Mouse (Mus musculus) monocyte, adult 5-6 weeks (primary cell): ENCODE measurements at regions not wholly inside any gene's neighbourhood (a gene's known extent, or its start where the extent isn't known, plus 50 kb on each side); places are given as distances from the start of the nearest gene placed in this dataset.

Experiments
- ATAC-seq: fragments of 153-309, 156-312 bp; replicated peaks from 2 replicates; pipeline ENCODE4 v1.8.0; 2017; ENCODE audit warnings: mild to moderate bottlenecking; ENCODE audit not compliant: low TSS enrichment, insufficient number of reproducible peaks, severe bottlenecking, poor library complexity, low FRiP score

GRCm38 (mm10) chr11:31745866-31746248 is 74.2 kb upstream of the Bod1 start:
- ATAC-seq, result no peak

- ATAC-seq, result no peak
Measured at GRCm38 (mm10) chr11:31746488-31746887, 74.8 kb upstream of the Bod1 start.

- ATAC-seq, result no peak
Measured at GRCm38 (mm10) chr11:31746939-31747338, 75.3 kb upstream of the Bod1 start.

- no peak for ATAC-seq
Measured at GRCm38 (mm10) chr11:31748275-31748815, 76.7 kb upstream of the Bod1 start.

DNA sequence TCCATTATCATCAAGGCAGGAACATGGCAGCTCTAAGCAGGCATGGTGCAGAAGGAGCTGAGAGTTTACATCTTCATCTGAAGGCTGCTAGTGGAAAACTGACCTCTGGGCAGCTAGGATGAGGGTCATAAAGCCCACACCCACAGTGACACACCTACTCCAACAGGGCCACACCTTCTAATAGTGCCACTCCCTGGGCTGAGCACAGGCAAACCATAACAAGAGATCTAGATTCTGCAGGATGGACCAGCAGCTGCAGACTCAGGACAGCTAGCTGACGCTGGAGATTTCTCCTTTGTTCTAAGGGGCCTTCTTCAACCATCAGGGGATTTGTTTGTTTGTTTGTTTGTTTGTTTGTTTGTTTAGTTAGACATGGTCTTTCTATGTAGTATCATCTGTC is 79.6 kb upstream of the Bod1 start:
- ATAC-seq, result no peak

DNA sequence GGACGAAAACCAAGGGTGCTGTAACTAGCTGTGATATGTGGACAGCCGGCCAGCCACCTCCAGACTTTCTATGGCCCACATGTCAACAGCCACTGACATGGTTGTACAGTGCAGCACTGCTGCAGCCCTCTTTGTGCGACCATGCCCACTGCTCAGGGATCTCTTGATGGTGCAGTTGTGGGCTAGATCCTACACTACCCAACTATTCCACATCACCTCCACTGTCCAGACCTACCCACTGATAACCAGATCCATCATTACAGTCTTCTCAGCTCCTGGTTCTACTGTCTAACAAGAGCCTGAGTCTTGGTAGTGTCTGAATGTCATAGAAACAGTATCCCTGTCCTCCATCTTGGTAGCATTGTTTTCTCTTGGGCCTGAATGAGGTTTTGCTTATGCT is 81.5 kb upstream of the Bod1 start:
- ATAC-seq, result no peak

DNA sequence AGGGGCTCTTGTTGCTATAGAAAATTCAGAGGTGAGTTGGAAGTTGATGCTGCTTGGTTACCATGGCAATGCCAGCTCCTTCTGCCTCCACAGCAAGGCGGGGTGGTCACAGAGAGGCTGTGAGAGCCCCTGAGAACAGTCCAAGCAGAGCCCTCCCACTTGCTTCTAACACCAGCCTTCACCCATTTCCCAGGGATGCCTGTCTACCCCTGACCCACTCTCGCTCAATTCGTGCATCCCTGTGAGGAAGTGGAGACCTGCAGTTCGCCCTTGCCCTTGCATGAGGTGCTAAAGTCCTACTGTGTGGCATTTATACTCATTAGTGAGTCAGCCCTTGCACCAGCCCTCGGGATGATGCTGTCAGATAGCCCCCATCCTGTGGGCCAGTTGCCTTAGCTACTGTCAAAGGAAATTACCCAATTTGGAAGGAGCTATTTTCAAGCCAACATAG is 82.1 kb upstream of the Bod1 start:
- ATAC-seq, result no peak

DNA sequence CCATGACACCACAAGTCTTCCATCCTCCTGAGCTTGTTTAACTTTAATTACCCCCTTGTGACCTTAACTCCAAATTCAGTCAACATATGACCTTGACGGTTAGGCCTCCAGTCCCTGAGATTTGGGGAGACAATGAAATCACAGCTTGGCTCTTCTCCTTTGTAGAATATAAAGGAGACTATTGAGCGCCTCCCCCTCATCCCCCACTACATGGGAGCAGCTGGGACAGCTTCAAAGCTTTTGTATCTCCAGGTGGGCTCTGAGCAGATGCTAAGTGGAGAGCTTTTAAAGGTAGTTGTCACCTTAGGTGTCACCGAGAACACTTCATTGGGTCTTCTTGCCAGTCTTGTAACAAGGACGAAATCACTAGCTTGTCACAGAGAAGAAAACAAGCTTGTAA is 82.7 kb upstream of the Bod1 start:
- no peak for ATAC-seq

GRCm38 (mm10) chr11:31755858-31756257 is 84.2 kb upstream of the Bod1 start:
- ATAC-seq, result no peak

- ATAC-seq, result no peak
Measured at GRCm38 (mm10) chr11:31756355-31757145, 84.9 kb upstream of the Bod1 start.

DNA sequence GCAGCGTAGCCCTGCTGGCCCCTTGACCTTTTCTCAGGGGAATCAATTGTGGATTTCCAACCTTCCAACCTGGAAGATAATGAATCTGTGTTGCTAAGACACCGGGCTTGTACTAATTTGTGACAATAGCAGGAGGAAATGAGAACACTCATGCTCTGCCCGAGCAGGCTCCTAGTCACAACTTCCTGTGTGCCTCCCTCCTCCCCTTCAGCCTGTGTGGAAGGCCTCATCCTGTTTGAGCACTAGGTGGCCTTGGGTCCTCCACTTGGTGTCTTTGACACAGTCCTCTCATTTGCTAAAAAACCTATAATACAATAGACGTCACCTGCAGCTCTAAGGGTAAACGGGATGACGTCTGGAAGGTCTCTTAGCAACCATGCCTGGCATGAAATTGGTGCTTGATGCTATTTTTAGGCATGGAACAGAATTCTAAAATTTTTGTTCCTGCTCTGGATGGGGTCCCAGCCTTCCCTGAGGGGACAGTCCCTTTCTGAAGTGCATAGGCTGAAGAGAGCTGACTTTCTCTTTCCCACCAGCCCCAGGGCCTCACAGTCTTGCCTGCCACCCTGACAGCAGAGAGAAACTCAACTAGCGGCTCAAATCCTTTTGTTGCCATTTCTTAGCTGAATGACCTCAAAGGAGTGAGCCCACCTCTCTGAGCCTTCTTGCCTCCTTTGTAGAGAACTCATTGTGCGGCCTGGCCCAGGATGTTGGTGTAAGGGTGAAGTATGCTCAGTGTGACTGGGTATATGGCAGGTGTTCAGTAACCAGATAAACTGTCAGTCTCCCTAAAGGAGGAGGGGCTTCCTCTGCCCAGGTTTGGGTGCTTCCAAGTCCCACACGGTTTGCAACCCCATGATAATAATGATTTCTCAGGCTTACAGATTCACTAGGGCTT is 88.4 kb upstream of the Bod1 start:
- ATAC-seq, result no peak

- ATAC-seq, result no peak
Measured at GRCm38 (mm10) chr11:31763856-31764255, 92.2 kb upstream of the Bod1 start.

GRCm38 (mm10) chr11:31766296-31766695 is 94.6 kb upstream of the Bod1 start:
- ATAC-seq, result no peak

DNA sequence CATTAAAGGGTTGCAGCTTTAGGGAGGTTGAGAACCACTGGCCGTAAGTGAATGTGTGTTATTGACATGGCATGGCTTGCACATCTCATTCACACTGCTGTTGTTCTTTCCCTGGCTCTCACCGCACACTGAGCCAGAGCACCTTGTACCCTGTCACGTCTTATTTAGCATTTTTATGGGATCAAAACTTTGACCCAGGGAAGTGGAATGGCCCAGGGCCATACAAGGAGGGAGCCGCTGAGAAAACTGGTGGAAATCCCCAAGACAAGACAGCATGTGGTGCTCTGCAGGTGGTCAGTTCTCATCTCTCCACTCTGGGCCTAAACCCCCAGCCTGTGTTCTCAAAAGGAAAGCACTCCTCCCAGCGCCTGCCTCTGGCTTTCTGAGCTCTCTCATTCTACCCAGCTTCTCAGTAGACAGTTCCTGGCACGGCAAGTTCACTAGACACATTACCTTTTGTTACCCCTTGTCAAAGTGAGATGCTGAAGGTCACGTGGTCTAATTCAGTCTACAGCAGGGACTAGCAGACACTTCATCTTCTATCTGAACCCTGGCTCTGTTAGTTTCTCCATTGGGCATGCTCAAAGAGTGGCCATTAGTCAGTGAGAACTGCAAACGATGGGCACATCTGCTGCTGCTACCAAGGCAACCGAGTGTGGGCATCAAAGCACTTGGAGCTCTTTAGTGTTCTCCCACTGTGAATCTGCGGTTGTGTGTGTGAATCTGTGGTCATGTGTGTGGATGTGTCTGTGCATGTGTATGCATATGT is 96.2 kb upstream of the Bod1 start:
- no peak for ATAC-seq

- no peak for ATAC-seq
Measured at GRCm38 (mm10) chr11:31769804-31770654, 98.3 kb upstream of the Bod1 start.

DNA sequence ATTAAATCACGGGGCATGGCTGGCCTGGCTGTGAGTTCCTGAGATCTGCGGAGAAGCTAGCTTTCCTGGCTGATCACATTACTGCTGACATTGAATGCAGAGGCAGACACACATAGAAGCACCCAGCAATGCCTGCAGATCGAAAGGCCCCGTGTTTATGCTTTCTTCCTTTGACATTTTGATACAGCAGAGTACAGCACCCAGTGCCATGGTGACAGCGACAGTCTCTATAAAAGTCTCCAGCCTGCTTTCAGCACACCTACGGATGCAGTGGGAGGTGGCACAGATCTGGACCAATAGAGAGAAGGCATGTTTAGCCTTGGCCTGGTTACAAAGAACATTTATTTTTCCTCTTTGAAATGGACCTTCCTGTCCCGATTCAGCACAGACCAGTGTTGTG is 99.2 kb upstream of the Bod1 start:
- no peak for ATAC-seq

DNA sequence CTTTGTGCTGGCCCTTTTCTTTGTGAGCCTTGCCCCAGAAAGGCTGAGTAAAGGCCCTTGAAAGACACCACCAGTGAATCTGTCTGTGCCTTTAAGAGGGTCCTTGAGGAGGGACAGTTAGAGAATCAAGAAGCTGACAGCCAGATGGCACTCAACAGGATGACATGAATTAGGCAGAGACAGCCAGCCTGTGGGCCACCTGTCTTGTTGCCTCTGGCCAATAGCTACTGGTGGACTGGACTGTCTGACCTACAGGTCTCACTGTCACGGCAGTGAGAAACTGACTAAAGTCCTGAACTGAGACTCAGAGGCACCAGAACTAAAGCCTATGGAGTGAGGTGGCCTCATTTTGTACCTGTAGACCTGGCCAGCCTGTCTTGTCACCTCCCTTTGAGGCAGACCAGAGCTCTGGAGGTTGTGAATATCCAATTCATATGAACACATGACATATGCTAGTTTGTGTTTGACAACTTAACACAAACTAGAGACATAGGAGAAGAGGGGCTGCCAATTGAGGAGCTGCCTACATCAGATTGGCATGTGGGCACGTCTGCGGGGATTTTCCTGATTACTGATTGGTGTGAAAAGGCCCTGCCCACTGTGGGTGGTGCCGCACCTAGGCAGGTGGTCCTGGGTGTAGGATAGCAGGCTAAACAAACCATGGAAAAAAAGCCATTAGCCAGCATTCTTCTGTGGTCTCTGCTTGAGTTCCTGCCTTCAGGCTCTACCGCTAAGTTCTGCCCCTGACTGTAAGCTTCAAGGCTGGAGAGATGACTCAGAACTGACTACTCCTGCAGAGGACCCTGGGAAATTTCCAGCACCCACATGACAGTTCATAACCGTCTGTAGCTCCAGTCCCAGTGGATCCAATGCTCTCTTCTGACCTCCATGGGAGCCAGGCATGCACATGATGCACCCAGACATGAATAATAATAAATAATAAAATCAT is 100.1 kb upstream of the Bod1 start:
- ATAC-seq, result no peak
